Mouse (Mus musculus) midbrain, embryonic 13.5 days (tissue): ENCODE measurements around the gene Fxr2. TPM values are rescaled to one million over a fixed set of nuclear protein-coding genes. Genes with fewer than 3 reads are reported as not detected.

ENCODE experiments used
- ATAC-seq: fragments of 200-750 bp; cut with Nextera tagmentation; 2 replicates; pipeline ENCODE4 v1.8.0; 2017; ENCODE audit warnings: mild to moderate bottlenecking, moderate TSS enrichment, moderate library complexity
- H3K27ac ChIP-seq: fragments of 300-500 bp; sonication (generic); 2 replicates; pipeline ENCODE4 v1.5.1; 2015; ENCODE audit warnings: inconsistent platforms, mild to moderate bottlenecking, moderate library complexity
- H3K27me3 ChIP-seq: fragments of 300-500 bp; sonication (generic); 2 replicates; pipeline ENCODE4 v1.6.1; 2015; ENCODE audit warnings: mild to moderate bottlenecking, inconsistent platforms
- H3K36me3 ChIP-seq: fragments of 300-500 bp; sonication (generic); 2 replicates; pipeline ENCODE4 v1.6.1; 2015; ENCODE audit warnings: mild to moderate bottlenecking, inconsistent platforms
- H3K4me1 ChIP-seq: fragments of 300-500 bp; sonication (generic); replicated peaks from 2 replicates; pipeline ENCODE4 v1.6.1; 2015; ENCODE audit warnings: inconsistent platforms
- H3K4me2 ChIP-seq: fragments of 300-500 bp; sonication (generic); replicated peaks from 2 replicates; pipeline ENCODE4 v1.6.1; 2015; ENCODE audit warnings: moderate library complexity, mild to moderate bottlenecking, inconsistent platforms
- H3K4me3 ChIP-seq: fragments of 300-500 bp; sonication (generic); replicated peaks from 2 replicates; pipeline ENCODE4 v1.5.1; 2015; ENCODE audit warnings: mild to moderate bottlenecking, inconsistent platforms
- H3K9ac ChIP-seq: fragments of 300-500 bp; sonication (generic); replicated peaks from 2 replicates; pipeline ENCODE4 v1.6.1; 2015; ENCODE audit warnings: mild to moderate bottlenecking, inconsistent platforms
- H3K9me3 ChIP-seq: fragments of 300-500 bp; sonication (generic); 2 replicates; pipeline ENCODE4 v1.6.1; 2016; ENCODE audit warnings: mild to moderate bottlenecking, inconsistent platforms
- WGBS: fragments of 180-500 bp; shearing (Covaris S2); methylation state at CpG from one replicate; pipeline ENCODE4 v1.1.7; 2015; 5-methylcytosine and 5-hydroxymethylcytosine counted together
- polyA plus RNA-seq: library from polyadenylated mRNA; unstranded; fragments of >200 nt; fragmentation: Nextera tagmentation; extraction: Ambion mirVana; gene quantifications from 2 replicates; pipeline ENCODE4 v1.2.1, GENCODE M21; 2015

Gene Fxr2
- polyA plus RNA-seq, 1 experiment from 2014 or later = 52.4 TPM

GRCm38 (mm10) chr11:69600098-69600497 is 32.7 kb upstream of the Fxr2 start:
- H3K9me3 ChIP-seq = no peaks in the 10 kb centered on the region
- peaks cover 36% of the 10 kb centered on the region for H3K4me1 ChIP-seq
- peaks cover 23% of the 10 kb centered on the region for H3K36me3 ChIP-seq
- H3K4me2 ChIP-seq = peak overlapping the region; percentile 0; the same call in 1 of the 2 replicates
- ATAC-seq = no peak; the same call in 1 of the 2 replicates
- H3K4me3 ChIP-seq = no peak overlapping the region
- H3K27ac ChIP-seq = peak overlapping the region; percentile 2; the same call in 1 of the 2 replicates
- 8% methylated on average over 6 of the region's 6 CpGs for WGBS
- H3K9ac ChIP-seq = no peak overlapping the region; the same call in 1 of the 2 replicates
- peaks cover 10% of the 10 kb centered on the region; the same call in 1 of the 2 replicates for H3K27me3 ChIP-seq

- Histone ChIP-seq H3K9ac (no peak overlapping the region), H3K27me3 (peaks cover 10% of the 10 kb centered on the region; the same call in 1 of the 2 replicates), H3K27ac (no peak overlapping the region), H3K4me2 (no peak overlapping the region), H3K4me1 (peaks cover 42% of the 10 kb centered on the region), H3K36me3 (peaks cover 17% of the 10 kb centered on the region), H3K4me3 (no peak overlapping the region), H3K9me3 (no peaks in the 10 kb centered on the region)
- no peak for ATAC-seq
- whole genome bisulfite sequencing = 79% methylated on average over 3 of the region's 3 CpGs
Measured at GRCm38 (mm10) chr11:69601768-69602167, 31.0 kb upstream of the Fxr2 start.

GRCm38 (mm10) chr11:69603516-69603915 is 29.3 kb upstream of the Fxr2 start:
- Histone ChIP-seq H3K36me3 (peaks cover 17% of the 10 kb centered on the region), H3K27ac (no peak overlapping the region), H3K27me3 (peaks cover 10% of the 10 kb centered on the region; the same call in 1 of the 2 replicates), H3K9me3 (no peaks in the 10 kb centered on the region), H3K4me1 (peaks cover 42% of the 10 kb centered on the region), H3K4me2 (peak overlapping the region; percentile 92), H3K9ac (no peak overlapping the region), H3K4me3 (no peak overlapping the region)
- no peak for ATAC-seq
- WGBS = 87% methylated on average over 8 of the region's 8 CpGs

- peaks cover 17% of the 10 kb centered on the region for H3K36me3 ChIP-seq
- H3K4me1 ChIP-seq = peaks cover 39% of the 10 kb centered on the region
- WGBS = 49% methylated on average over 3 of the region's 3 CpGs
- peak overlapping the region; percentile 62 for H3K4me3 ChIP-seq
- ATAC-seq = peak; percentile 47
- no peaks in the 10 kb centered on the region for H3K9me3 ChIP-seq
- peak overlapping the region; percentile 86 for H3K9ac ChIP-seq
- H3K4me2 ChIP-seq = peak overlapping the region; percentile 92
- peaks cover 10% of the 10 kb centered on the region; the same call in 1 of the 2 replicates for H3K27me3 ChIP-seq
- H3K27ac ChIP-seq = peak overlapping the region; percentile 64; the same call in 1 of the 2 replicates
Measured at GRCm38 (mm10) chr11:69604347-69604746, 28.4 kb upstream of the Fxr2 start.

- H3K27ac ChIP-seq = peak overlapping the region; percentile 64
- peaks cover 17% of the 10 kb centered on the region for H3K36me3 ChIP-seq
- under 1% methylated on average over 63 of the region's 73 CpGs for WGBS
- peak overlapping the region; percentile 92 for H3K4me2 ChIP-seq
- H3K9ac ChIP-seq = peak overlapping the region; percentile 86
- H3K27me3 ChIP-seq = peaks cover 10% of the 10 kb centered on the region; the same call in 1 of the 2 replicates
- ATAC-seq = peak; percentile 62
- H3K9me3 ChIP-seq = no peaks in the 10 kb centered on the region
- H3K4me3 ChIP-seq = peak overlapping the region; percentile 62
- H3K4me1 ChIP-seq = peaks cover 33% of the 10 kb centered on the region
Measured at GRCm38 (mm10) chr11:69604795-69605664, 27.8 kb upstream of the Fxr2 start.

GRCm38 (mm10) chr11:69605726-69606490 is 26.9 kb upstream of the Fxr2 start, which contains the start of gene Atp1b2:
Gene Atp1b2, minus strand, starts transcription at chr11:69605942.
- Histone ChIP-seq H3K27ac (peak within 1 kb of the TSS; percentile 64), H3K9me3 (no peaks in the 10 kb centered on the region), H3K9ac (peak within 1 kb of the TSS; percentile 86), H3K4me3 (peak within 1 kb of the TSS; percentile 62), H3K4me1 (peaks cover 24% of the 10 kb centered on the region), H3K27me3 (peaks cover 10% of the 10 kb centered on the region; the same call in 1 of the 2 replicates), H3K36me3 (peaks cover 14% of the 10 kb centered on the region), H3K4me2 (peak within 1 kb of the TSS; percentile 92)
- peak; percentile 92 for ATAC-seq
- 3% methylated on average over 32 of the region's 32 CpGs for WGBS

GRCm38 (mm10) chr11:69606491-69606795 is 26.3 kb upstream of the Fxr2 start:
- WGBS = 50% methylated on average over 2 of the region's 2 CpGs
- Histone ChIP-seq H3K4me1 (peaks cover 23% of the 10 kb centered on the region), H3K36me3 (peaks cover 10% of the 10 kb centered on the region), H3K4me3 (peak overlapping the region; percentile 62), H3K27ac (peak overlapping the region; percentile 44; the same call in 1 of the 2 replicates), H3K9me3 (no peaks in the 10 kb centered on the region), H3K4me2 (peak overlapping the region; percentile 92), H3K9ac (no peak overlapping the region), H3K27me3 (peaks cover 10% of the 10 kb centered on the region; the same call in 1 of the 2 replicates)
- no peak for ATAC-seq

GRCm38 (mm10) chr11:69606832-69607231 is 26.0 kb upstream of the Fxr2 start:
- ATAC-seq = no peak
- H3K4me1 ChIP-seq = peaks cover 23% of the 10 kb centered on the region
- H3K4me2 ChIP-seq = no peak overlapping the region
- H3K27ac ChIP-seq = no peak overlapping the region
- H3K4me3 ChIP-seq = no peak overlapping the region
- H3K9me3 ChIP-seq = no peaks in the 10 kb centered on the region
- 84% methylated on average over 2 of the region's 2 CpGs for WGBS
- peaks cover 10% of the 10 kb centered on the region; the same call in 1 of the 2 replicates for H3K27me3 ChIP-seq
- peaks cover 6% of the 10 kb centered on the region for H3K36me3 ChIP-seq
- no peak overlapping the region for H3K9ac ChIP-seq

GRCm38 (mm10) chr11:69608525-69608924 is 24.3 kb upstream of the Fxr2 start:
- 83% methylated on average over 3 of the region's 3 CpGs for WGBS
- Histone ChIP-seq H3K4me3 (no peak overlapping the region), H3K9ac (no peak overlapping the region), H3K4me2 (no peak overlapping the region), H3K36me3 (no peaks in the 10 kb centered on the region), H3K27ac (no peak overlapping the region), H3K4me1 (peaks cover 21% of the 10 kb centered on the region), H3K9me3 (no peaks in the 10 kb centered on the region), H3K27me3 (peaks cover 3% of the 10 kb centered on the region; the same call in 1 of the 2 replicates)
- ATAC-seq = no peak

- H3K9ac ChIP-seq = no peak overlapping the region
- ATAC-seq = no peak
- H3K4me1 ChIP-seq = peaks cover 17% of the 10 kb centered on the region
- no peak overlapping the region for H3K4me3 ChIP-seq
- H3K4me2 ChIP-seq = no peak overlapping the region
- 67% methylated on average over 7 of the region's 7 CpGs for WGBS
- H3K36me3 ChIP-seq = no peaks in the 10 kb centered on the region
- H3K9me3 ChIP-seq = no peaks in the 10 kb centered on the region
- no peak overlapping the region for H3K27ac ChIP-seq
- H3K27me3 ChIP-seq = no peaks in the 10 kb centered on the region
Measured at GRCm38 (mm10) chr11:69609416-69609815, 23.4 kb upstream of the Fxr2 start.

- Histone ChIP-seq H3K36me3 (no peaks in the 10 kb centered on the region), H3K27me3 (no peaks in the 10 kb centered on the region), H3K9ac (no peak overlapping the region), H3K4me2 (no peak overlapping the region), H3K9me3 (no peaks in the 10 kb centered on the region), H3K4me1 (peaks cover 11% of the 10 kb centered on the region), H3K4me3 (no peak overlapping the region), H3K27ac (no peak overlapping the region)
- no peak for ATAC-seq
- WGBS = 62% methylated on average over 4 of the region's 4 CpGs
Measured at GRCm38 (mm10) chr11:69610899-69611298, 21.9 kb upstream of the Fxr2 start.
